Mouse (Mus musculus) ES-E14 (cell line): ENCODE results near the gene Srd5a3. TPM values are rescaled to one million over a fixed set of nuclear protein-coding genes. Genes with fewer than 3 reads are reported as not detected.

Experiments used
- DNase-seq: peaks from one replicate; pipeline ENCODE4 v3.0.0-alpha.2; 2013; ENCODE audit warnings: low read depth, low spot score
- H3K27ac ChIP-seq: 2 replicates; pipeline ENCODE4 v1.5.1; 2012; ENCODE audit warnings: low read depth, mild to moderate bottlenecking, low read length, moderate library complexity, mixed read lengths; ENCODE audit not compliant: poor library complexity, insufficient read depth, severe bottlenecking
- H3K36me3 ChIP-seq: 2 replicates; pipeline ENCODE4 v1.6.1; 2012; ENCODE audit warnings: mild to moderate bottlenecking, low read length, moderate library complexity, mixed read lengths; ENCODE audit not compliant: control insufficient read depth, poor library complexity, insufficient read depth, severe bottlenecking
- H3K4me1 ChIP-seq, 2 experiments: fragments of 150-350 bp in 1 of 2; sonication (generic) in 1 of 2; 2 replicates each; pipeline ENCODE4 v1.6.1; 2012; ENCODE audit warnings: low read length in 2 of 2, mild to moderate bottlenecking in 1 of 2, mixed read lengths in 1 of 2; ENCODE audit not compliant: control insufficient read depth in 2 of 2, insufficient read depth in 2 of 2, poor library complexity in 1 of 2
- H3K4me3 ChIP-seq, 2 experiments: fragments of 150-350 bp in 1 of 2; sonication (generic) in 1 of 2; 2 replicates each; pipeline ENCODE4 v1.5.1; 2012; ENCODE audit warnings: low read length in 2 of 2, low read depth in 1 of 2, mild to moderate bottlenecking in 1 of 2, mixed read lengths in 1 of 2; ENCODE audit not compliant: insufficient read depth in 1 of 2, poor library complexity in 1 of 2, severe bottlenecking in 1 of 2
- H3K9ac ChIP-seq: 2 replicates; pipeline ENCODE4 v1.6.1; 2012; ENCODE audit warnings: low read depth, mild to moderate bottlenecking, low read length, mixed read lengths; ENCODE audit not compliant: poor library complexity, insufficient read depth, severe bottlenecking
- H3K9me3 ChIP-seq: fragments of 150-350 bp; sonication (generic); 2 replicates; pipeline ENCODE4 v1.6.1; 2012; ENCODE audit warnings: low read depth, mild to moderate bottlenecking, low read length; ENCODE audit not compliant: control insufficient read depth, insufficient read depth
- CHD2 ChIP-seq: IDR thresholded peaks from 2 replicates; pipeline ENCODE4 v1.6.1; 2014; ENCODE audit warnings: mild to moderate bottlenecking, low read depth, low read length, inconsistent platforms
- HCFC1 ChIP-seq: IDR thresholded peaks from 2 replicates; pipeline ENCODE4 v1.6.1; 2012; ENCODE audit warnings: low read length, inconsistent platforms, borderline replicate concordance; ENCODE audit not compliant: insufficient read depth
- MAFK ChIP-seq: IDR thresholded peaks from 2 replicates; pipeline ENCODE4 v1.6.1; 2014; ENCODE audit warnings: mild to moderate bottlenecking, low read depth, low read length, inconsistent platforms; ENCODE audit not compliant: insufficient read depth
- ZC3H11A ChIP-seq: IDR thresholded peaks from 2 replicates; pipeline ENCODE4 v1.6.1; 2012; ENCODE audit warnings: low read depth, mild to moderate bottlenecking, inconsistent platforms, low read length, borderline replicate concordance
- ZNF384 ChIP-seq: IDR thresholded peaks from 2 replicates; pipeline ENCODE4 v1.6.1; 2012; ENCODE audit warnings: low read depth, low read length, inconsistent platforms
- in situ Hi-C, 2 experiments: fragments of 600-800 bp; cut with MboI; formaldehyde crosslinking; loops; one replicate each; pipeline ENCODE4 v1.15.1; 2025; ENCODE audit warnings: low sequenced_read_pairs in 2 of 2, inconsistent platforms in 1 of 2; ENCODE audit not compliant: unreplicated experiment in 2 of 2
- total RNA-seq: library from RNA; depleted of rRNA; stranded (reverse); fragments of 300-350 nt; gene quantifications from 2 replicates; pipeline ENCODE4 v1.2.3, GENCODE M21; 2012

The Srd5a3 gene
- total RNA-seq, 1 experiment, result 13.7 TPM

- Histone ChIP-seq H3K4me3 (peak within 1 kb of the TSS; percentile 87 to 97), H3K27ac (peak within 1 kb of the TSS; percentile 65), H3K4me1 (peaks cover 2 to 4% of the 10 kb centered on the region in 2 experiments; a peak in 2 of 4 replicates), H3K9me3 (no peaks in the 10 kb centered on the region), H3K36me3 (peaks cover 3% of the 10 kb centered on the region; the same call in 1 of the 2 replicates), H3K9ac (peak within 1 kb of the TSS; percentile 95)
- DNase-seq, result peak; percentile 81
- TF ChIP-seq HCFC1 (peak; percentile 63; the same call in 1 of the 2 replicates), MAFK (no peak)
- in situ Hi-C loops, result no loop called here
Measured at GRCm38 (mm10) chr5:76183750-76184261, 43.7 kb downstream of the Srd5a3 start, which contains the start of gene Tmem165. Gene Tmem165 (plus strand): TSS chr5:76183880.

GRCm38 (mm10) chr5:76184286-76185080 lies 44.4 kb downstream of the Srd5a3 start:
- peak; percentile 62 for DNase-seq
- H3K9me3 ChIP-seq, result no peaks in the 10 kb centered on the region
- H3K4me1 ChIP-seq, result peaks cover 2 to 4% of the 10 kb centered on the region in 2 experiments; a peak in 2 of 4 replicates
- H3K36me3 ChIP-seq, result peaks cover 3% of the 10 kb centered on the region; the same call in 1 of the 2 replicates
- in situ Hi-C loops, result no loop called here
- TF ChIP-seq CHD2, result no peak
- TF ChIP-seq MAFK, result no peak
- TF ChIP-seq ZC3H11A, result no peak
- TF ChIP-seq HCFC1, result no peak
- no peak for TF ChIP-seq ZNF384
- H3K9ac ChIP-seq, result peak overlapping the region; percentile 95
- peak overlapping the region; percentile 87 to 97 for H3K4me3 ChIP-seq
- H3K27ac ChIP-seq, result peak overlapping the region; percentile 65

- Histone ChIP-seq H3K9me3 (no peaks in the 10 kb centered on the region), H3K9ac (no peak overlapping the region), H3K27ac (no peak overlapping the region), H3K36me3 (peaks cover 3% of the 10 kb centered on the region; the same call in 1 of the 2 replicates), H3K4me3 (no peak overlapping the region), H3K4me1 (peaks cover 2 to 4% of the 10 kb centered on the region in 2 experiments; a peak in 2 of 4 replicates)
- in situ Hi-C loops, result no loop called here
- no peak for DNase-seq
- no peak for TF ChIP-seq MAFK
Measured at GRCm38 (mm10) chr5:76187885-76188284, 47.8 kb downstream of the Srd5a3 start.

DNA sequence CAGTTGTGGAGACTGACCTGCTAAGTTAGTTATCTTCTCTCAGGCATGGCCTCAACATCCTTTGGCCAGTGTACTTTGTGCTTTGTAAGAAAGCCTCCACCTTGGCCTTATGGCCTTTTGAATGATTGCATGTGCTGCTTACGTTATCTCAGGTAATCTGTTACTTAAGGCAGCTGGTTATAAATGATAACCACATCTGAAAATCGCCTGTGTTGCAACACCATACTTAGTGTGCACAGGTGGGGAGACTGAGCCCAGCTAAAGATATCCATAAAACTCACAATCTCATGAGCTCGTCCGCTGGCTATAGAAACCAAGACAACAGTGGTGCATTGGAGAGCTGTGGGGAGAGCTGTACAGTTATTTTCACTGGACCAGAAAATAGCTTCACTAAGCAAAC lies 50.5 kb downstream of the Srd5a3 start:
- in situ Hi-C loops, result no loop called here
- H3K4me1 ChIP-seq, result peaks cover 0 to 6% of the 10 kb centered on the region in 2 experiments; a peak in 2 of 4 replicates

GRCm38 (mm10) chr5:76193075-76193474 lies 53.0 kb downstream of the Srd5a3 start:
- H3K36me3 ChIP-seq, result peaks cover 8% of the 10 kb centered on the region
- DNase-seq, result no peak
- no peaks in the 10 kb centered on the region for H3K9me3 ChIP-seq
- H3K9ac ChIP-seq, result no peak overlapping the region
- H3K4me1 ChIP-seq, result peaks cover 0 to 4% of the 10 kb centered on the region in 2 experiments; a peak in 1 of 4 replicates
- TF ChIP-seq CHD2 (no peak), MAFK (no peak), ZC3H11A (no peak)
- in situ Hi-C loops, result no loop called here
- H3K27ac ChIP-seq, result no peak overlapping the region
- H3K4me3 ChIP-seq, result no peak overlapping the region

More for the DNA sequence above, 50.5 kb downstream of the Srd5a3 start:
- Histone ChIP-seq H3K4me3 (no peak overlapping the region), H3K27ac (no peak overlapping the region), H3K36me3 (peaks cover 6% of the 10 kb centered on the region), H3K9ac (no peak overlapping the region), H3K9me3 (no peaks in the 10 kb centered on the region)
- DNase-seq, result no peak
- no peak for TF ChIP-seq ZC3H11A
- no peak for TF ChIP-seq CHD2
- no peak for TF ChIP-seq HCFC1
- no peak for TF ChIP-seq ZNF384
- TF ChIP-seq MAFK, result no peak
